Mouse (Mus musculus) lung, adult 2 months (tissue): Measurements from ENCODE around the gene Styx.

Source experiments
- CTCF ChIP-seq: fragments of 200-500 bp; IDR thresholded peaks from 2 replicates; pipeline ENCODE4 v1.5.1; 2011; ENCODE audit warnings: mild to moderate bottlenecking, low read length, control low read depth; ENCODE audit not compliant: insufficient read depth
- POLR2A ChIP-seq: fragments of 200-500 bp; IDR thresholded peaks from 2 replicates; pipeline ENCODE4 v1.6.1; 2011; ENCODE audit warnings: low read depth, mild to moderate bottlenecking, control low read depth, low read length, borderline replicate concordance; ENCODE audit errors: extremely low read depth

DNA sequence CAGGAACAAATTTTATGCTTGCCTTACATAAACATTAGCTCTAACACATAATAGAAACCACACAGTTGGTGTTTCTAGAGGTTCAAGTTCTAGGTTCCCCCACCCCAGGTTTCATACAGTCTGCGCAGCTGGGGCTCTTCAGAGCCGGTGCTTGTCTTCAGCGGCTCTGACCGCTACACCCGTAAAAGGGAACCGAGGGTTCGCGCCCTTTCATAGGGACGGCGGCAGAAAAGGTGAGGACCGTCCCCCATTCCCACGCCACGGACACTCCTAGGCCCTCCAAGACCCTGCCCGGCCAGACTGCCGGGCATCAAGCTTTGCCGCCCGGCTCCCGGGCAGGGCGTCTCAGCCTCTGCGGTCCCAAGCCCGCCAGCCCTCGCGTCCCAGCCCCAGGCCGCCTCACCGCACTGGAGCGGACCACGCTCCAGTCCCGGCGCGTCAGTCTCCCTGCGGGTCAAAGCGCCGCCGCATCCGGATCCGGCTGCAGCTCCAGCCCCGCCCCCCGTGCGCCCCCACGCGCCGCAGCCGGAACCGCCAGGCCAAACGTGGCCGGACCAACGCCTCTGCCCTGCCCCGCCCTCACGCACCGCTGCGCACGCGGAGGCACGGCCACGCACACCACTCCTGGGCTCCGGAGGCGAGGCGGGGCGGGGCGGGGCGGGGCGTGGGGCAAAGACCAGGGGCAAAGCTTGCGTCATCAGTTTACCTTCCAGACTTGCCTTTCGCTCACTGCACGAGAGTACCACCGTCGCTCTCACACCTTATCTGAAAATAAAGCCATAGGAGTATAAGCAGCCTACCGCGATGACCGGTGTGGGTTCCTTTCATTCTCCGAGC, 37.7 kb downstream of the Styx start:
- TF ChIP-seq CTCF = no peak
- TF ChIP-seq POLR2A = peak; percentile 61; the same call in 1 of the 2 replicates
